Mouse (Mus musculus): ENCODE data around the gene Dchs1. TPM values are rescaled to one million over a fixed set of nuclear protein-coding genes. Genes with fewer than 3 reads are reported as not detected.

Gene Dchs1
- 0.03 TPM for polyA plus RNA-seq (2014; fragmentation: Illumina TruSeq; extraction: RNeasy Lipid Tissue Mini Kit (QIAGEN cat#74804); ENCODE audit: low read depth, low replicate concordance)

GRCm38 (mm10) chr7:105787285-105788140 lies at the start of gene Dchs1:
TSS of gene Dchs1 (minus strand) at chr7:105787654.

GRCm38 (mm10) chr7:105810877-105811489 lies 23.5 kb upstream of the Dchs1 start, which contains the start of gene Mrpl17:
TSS of gene Mrpl17 (minus strand) at chr7:105811099.

GRCm38 (mm10) chr7:105751491-105752433 lies 35.7 kb downstream of the Dchs1 start, which contains the start of gene Tpp1:
TSS of gene Tpp1 (minus strand) at chr7:105752235.

GRCm38 (mm10) chr7:105743926-105744590 lies 43.4 kb downstream of the Dchs1 start, which contains the start of gene Taf10:
TSS of gene Taf10 (minus strand) at chr7:105744361.

GRCm38 (mm10) chr7:105736911-105737521 lies 50.4 kb downstream of the Dchs1 start, which contains the start of gene Rrp8:
TSS of gene Rrp8 (minus strand) at chr7:105737385.

GRCm38 (mm10) chr7:105736264-105736901 lies 51.1 kb downstream of the Dchs1 start, which contains the start of gene Ilk:
TSS of gene Ilk (plus strand) at chr7:105736592.

Other genes starting within 250 kb of the Dchs1 start
- gene Smpd1, start 233.3 kb downstream of the Dchs1 start, polyA plus RNA-seq (2014; fragmentation: Illumina TruSeq; extraction: RNeasy Lipid Tissue Mini Kit (QIAGEN cat#74804); ENCODE audit: low read depth, low replicate concordance): 7.1 TPM
- gene Apbb1, start 206.0 kb downstream of the Dchs1 start, polyA plus RNA-seq (2014; fragmentation: Illumina TruSeq; extraction: RNeasy Lipid Tissue Mini Kit (QIAGEN cat#74804); ENCODE audit: low read depth, low replicate concordance): not detected
- gene Hpx, start 187.5 kb downstream of the Dchs1 start, polyA plus RNA-seq (2014; fragmentation: Illumina TruSeq; extraction: RNeasy Lipid Tissue Mini Kit (QIAGEN cat#74804); ENCODE audit: low read depth, low replicate concordance): 787 TPM
- gene Trim3, start 154.1 kb downstream of the Dchs1 start, polyA plus RNA-seq (2014; fragmentation: Illumina TruSeq; extraction: RNeasy Lipid Tissue Mini Kit (QIAGEN cat#74804); ENCODE audit: low read depth, low replicate concordance): 2.9 TPM
- 18.6 TPM for gene Timm10b, start 147.6 kb downstream of the Dchs1 start, polyA plus RNA-seq (2014; fragmentation: Illumina TruSeq; extraction: RNeasy Lipid Tissue Mini Kit (QIAGEN cat#74804); ENCODE audit: low read depth, low replicate concordance)
- gene Arfip2, start 147.2 kb downstream of the Dchs1 start, polyA plus RNA-seq (2014; fragmentation: Illumina TruSeq; extraction: RNeasy Lipid Tissue Mini Kit (QIAGEN cat#74804); ENCODE audit: low read depth, low replicate concordance): 3.3 TPM
- gene Gm45799, start 147.1 kb downstream of the Dchs1 start, polyA plus RNA-seq (2014; fragmentation: Illumina TruSeq; extraction: RNeasy Lipid Tissue Mini Kit (QIAGEN cat#74804); ENCODE audit: low read depth, low replicate concordance): 2.8 TPM
- gene Dnhd1, start 136.8 kb downstream of the Dchs1 start, polyA plus RNA-seq (2014; fragmentation: Illumina TruSeq; extraction: RNeasy Lipid Tissue Mini Kit (QIAGEN cat#74804); ENCODE audit: low read depth, low replicate concordance): 1.4 TPM
- gene Ilk, start 51.1 kb downstream of the Dchs1 start, polyA plus RNA-seq (2014; fragmentation: Illumina TruSeq; extraction: RNeasy Lipid Tissue Mini Kit (QIAGEN cat#74804); ENCODE audit: low read depth, low replicate concordance): 28.8 TPM
- gene Rrp8, start 50.3 kb downstream of the Dchs1 start, polyA plus RNA-seq (2014; fragmentation: Illumina TruSeq; extraction: RNeasy Lipid Tissue Mini Kit (QIAGEN cat#74804); ENCODE audit: low read depth, low replicate concordance): 15.9 TPM
- 15.5 TPM for gene Taf10, start 43.3 kb downstream of the Dchs1 start, polyA plus RNA-seq (2014; fragmentation: Illumina TruSeq; extraction: RNeasy Lipid Tissue Mini Kit (QIAGEN cat#74804); ENCODE audit: low read depth, low replicate concordance)
- 48.9 TPM for gene Tpp1, start 35.4 kb downstream of the Dchs1 start, polyA plus RNA-seq (2014; fragmentation: Illumina TruSeq; extraction: RNeasy Lipid Tissue Mini Kit (QIAGEN cat#74804); ENCODE audit: low read depth, low replicate concordance)
- gene Mrpl17, start 23.4 kb upstream of the Dchs1 start, polyA plus RNA-seq (2014; fragmentation: Illumina TruSeq; extraction: RNeasy Lipid Tissue Mini Kit (QIAGEN cat#74804); ENCODE audit: low read depth, low replicate concordance): 30.8 TPM
- gene Gm4070, start 166.3 kb upstream of the Dchs1 start, polyA plus RNA-seq (2014; fragmentation: Illumina TruSeq; extraction: RNeasy Lipid Tissue Mini Kit (QIAGEN cat#74804); ENCODE audit: low read depth, low replicate concordance): 6.1 TPM